Mouse (Mus musculus): Measurements from ENCODE around the gene Nop2. TPM values are rescaled to one million over a fixed set of nuclear protein-coding genes. Genes with fewer than 3 reads are reported as not detected.

Nop2 gene
- 17.8 and 24.3 TPM in 2 replicates for polyA plus RNA-seq (2015; fragmentation: Nextera tagmentation; extraction: Ambion mirVana)

DNA sequence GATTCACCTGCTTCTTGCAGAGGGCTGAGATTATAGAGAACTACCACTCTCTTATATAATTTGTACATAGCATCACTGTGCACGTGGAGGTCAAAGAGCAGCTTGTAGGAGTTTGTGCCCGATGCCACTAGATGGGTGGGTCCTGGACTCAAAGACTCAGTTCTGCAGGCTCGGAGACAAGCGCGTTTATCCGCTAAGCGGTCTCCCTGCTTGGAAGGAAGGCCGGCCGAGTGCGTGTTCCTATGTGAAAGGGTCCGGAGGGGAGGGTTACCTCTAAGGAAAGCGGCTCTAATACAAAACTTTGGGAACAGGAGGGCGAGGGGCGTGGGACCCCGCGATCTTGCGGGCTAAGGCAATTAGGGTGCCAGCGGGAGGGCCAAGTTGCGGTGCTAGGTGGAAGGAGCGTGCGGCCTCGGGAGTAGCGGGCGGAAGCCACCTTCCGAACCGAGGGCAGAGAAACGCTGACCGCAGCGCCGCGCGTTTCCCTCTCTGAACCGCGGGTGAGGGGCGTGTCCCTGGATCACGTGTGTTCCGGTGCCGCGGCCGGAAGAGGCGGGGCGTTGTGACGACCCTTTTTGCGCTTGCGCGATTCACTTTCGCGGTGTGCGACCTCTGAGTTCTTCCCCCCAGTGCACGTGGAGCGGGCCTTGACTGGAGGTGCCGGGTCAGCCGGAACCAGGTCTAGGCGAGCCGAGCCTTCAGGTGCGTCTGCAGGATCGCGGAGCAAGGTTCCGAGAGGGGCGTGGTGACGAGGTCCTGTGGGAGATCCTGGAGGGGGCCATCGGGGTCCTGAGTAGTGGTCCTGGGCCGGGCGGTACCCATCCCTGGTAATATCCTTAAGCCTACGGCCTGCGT is at the start of gene Nop2:
TSS of gene Nop2 (plus strand) at position 608 of the 855 bp plus-strand sequence.

DNA sequence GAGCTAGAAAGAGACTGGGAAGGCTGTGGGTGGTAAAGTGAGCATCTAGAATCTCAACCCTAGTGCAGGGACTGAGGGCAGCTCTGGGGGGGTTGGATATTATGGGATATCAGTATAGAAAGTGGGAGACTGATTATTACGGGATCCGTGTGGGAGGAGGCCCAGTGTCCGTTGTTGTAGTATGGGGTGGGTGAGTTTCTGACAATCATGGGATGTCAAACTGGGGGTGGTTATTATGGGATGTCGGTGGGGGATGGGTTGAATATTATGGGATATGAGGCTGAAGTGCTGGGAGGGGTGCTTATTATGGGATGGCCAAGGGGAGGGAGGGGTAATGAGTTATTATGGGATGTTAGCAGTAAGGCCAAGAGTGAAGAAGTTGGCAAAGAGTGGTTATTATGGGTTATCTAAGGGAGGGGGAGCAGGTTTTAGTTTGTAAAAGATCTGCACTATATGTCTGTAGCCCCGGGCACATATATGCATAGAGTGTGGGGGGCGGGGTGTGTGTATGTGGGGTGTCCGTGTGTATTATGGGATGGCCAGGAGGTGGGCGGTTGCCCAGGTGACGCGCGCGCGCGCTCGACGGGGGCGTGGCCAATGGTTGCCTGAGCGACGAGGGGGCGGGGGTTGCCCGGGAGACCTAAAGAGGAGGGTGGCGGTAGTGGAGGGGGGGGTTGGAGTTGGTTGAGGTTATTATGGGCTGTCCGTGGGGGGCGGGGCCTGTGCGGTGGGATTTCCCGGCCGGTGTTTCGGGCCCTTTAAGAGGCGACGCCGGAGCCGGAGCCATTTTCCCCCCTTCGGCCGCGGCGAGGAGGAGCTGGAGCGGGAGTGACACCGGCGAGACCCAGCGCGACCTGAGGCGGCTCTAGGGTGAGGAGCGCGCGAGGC is 36.1 kb upstream of the Nop2 start, which contains the start of gene Chd4:
TSS of gene Chd4 (plus strand) at position 591 of the 888 bp plus-strand sequence.

DNA sequence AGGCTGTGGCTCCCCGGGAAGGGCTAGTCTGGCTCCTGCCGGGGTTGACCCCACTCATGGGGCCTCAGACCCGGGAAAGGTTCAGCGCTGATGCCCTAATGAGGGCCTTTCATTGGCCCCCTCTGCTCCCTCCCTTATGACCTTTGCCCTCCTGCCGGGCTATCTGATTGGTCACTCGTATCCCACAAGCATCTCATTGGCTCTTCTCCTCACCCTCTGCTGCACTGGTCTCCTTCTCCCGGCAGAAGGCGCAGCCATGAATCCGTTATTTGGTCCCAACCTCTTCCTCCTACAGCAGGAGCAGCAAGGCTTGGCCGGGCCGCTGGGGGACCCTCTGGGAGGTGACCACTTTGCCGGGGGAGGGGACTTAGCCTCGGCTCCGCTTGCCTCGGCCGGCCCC is 13.3 kb downstream of the Nop2 start, which contains the start of gene Iffo1:
TSS of gene Iffo1 (plus strand) at position 241 of the 400 bp plus-strand sequence.

DNA sequence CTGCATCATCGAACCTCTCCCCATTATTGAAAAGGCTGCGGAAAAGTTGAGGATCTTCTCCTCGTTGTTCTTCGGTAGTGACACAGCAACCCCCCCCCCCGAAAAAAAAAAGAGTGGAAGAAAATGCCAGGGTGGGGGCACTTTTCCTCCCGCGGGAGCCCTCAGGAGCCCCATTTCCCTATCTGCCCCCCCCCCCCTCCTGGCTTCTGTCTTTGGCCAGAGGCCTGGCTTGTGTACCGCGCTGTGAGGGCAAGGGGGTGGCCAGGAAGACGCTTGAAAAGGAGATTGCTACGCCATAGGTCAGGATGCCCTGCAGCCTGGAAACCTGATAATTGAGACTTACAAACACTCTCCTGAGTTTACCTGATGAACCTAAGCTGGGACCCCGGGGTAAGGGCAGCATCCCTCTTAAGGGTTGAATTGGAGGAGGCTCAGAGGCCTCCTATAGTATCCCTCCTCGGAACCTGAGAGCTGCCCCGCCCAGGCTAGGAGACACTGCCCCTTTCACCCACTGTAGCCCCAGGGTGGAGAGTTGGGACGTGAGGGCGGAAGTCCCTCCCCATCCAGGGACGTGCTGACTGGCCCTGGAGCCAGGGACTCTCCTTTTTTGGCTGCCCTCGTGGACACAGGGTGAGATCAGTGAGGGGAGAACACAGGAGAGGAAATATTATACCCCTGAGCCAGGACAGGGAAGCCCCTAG is 34.5 kb downstream of the Nop2 start, which contains the start of gene Gapdh:
TSS of gene Gapdh (minus strand) at position 417 of the 701 bp plus-strand sequence.

DNA sequence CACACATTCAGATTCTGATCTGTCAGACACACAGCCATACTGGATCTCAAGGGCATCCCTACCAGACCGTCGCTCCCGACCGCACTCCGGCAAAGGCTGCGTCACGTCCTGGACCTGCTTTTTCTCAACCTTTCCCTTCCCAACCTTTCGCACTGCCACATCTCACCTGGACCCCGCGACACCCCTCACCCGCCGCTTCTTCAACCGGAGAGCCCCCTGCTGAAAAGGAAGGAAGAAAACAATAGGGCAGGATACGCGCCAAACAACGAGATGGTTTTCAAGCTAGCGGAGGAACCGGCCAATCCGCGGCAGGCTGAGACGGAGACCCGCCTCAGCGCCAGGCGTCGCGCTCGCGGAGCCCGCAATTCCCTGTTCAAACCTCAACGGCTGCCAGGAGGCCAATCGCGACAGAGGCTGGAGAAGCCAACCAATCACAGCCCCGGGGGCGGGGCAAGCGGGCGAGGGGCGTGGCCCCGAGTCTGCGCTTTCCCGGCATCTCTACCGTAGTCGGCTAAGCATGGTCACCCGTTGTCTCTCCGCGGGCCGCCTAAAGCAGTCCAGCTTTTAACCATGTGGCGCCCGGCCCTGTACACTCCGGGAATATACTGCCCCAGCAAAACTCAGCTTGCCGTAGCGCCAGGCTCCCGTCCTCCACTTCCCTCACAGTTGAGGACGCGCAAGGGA is 59.8 kb downstream of the Nop2 start, which contains the start of the genes Ncapd2 and Mrpl51:
TSS of gene Ncapd2 (minus strand) at position 370 of the 684 bp plus-strand sequence.
TSS of gene Mrpl51 (plus strand) at position 470 of the 684 bp plus-strand sequence.

Small RNAs within 50 kb of the gene (microRNA-seq; reads per million reads assigned to microRNA genes)
- gene Mir7045 (ENCODE audit: borderline replicate concordance, insufficient number of aligned reads), result not detected

Other genes starting within 250 kb of the Nop2 start
- 0.20 and 0.44 TPM in 2 replicates for gene Cd4, start 243.7 kb upstream of the Nop2 start, polyA plus RNA-seq (2015; fragmentation: Nextera tagmentation; extraction: Ambion mirVana)
- 2.4 and 4.2 TPM in 2 replicates for gene Lag3, start 220.2 kb upstream of the Nop2 start, polyA plus RNA-seq (2015; fragmentation: Nextera tagmentation; extraction: Ambion mirVana)
- 365 and 389 TPM in 2 replicates for gene Ptms, start 211.8 kb upstream of the Nop2 start, polyA plus RNA-seq (2015; fragmentation: Nextera tagmentation; extraction: Ambion mirVana)
- gene Mlf2, start 200.5 kb upstream of the Nop2 start, polyA plus RNA-seq (2015; fragmentation: Nextera tagmentation; extraction: Ambion mirVana), result 266 and 322 TPM in 2 replicates
- 134 and 179 TPM in 2 replicates for gene Cops7a, start 166.4 kb upstream of the Nop2 start, polyA plus RNA-seq (2015; fragmentation: Nextera tagmentation; extraction: Ambion mirVana)
- 4.0 and 7.4 TPM in 2 replicates for gene Pianp, start 135.2 kb upstream of the Nop2 start, polyA plus RNA-seq (2015; fragmentation: Nextera tagmentation; extraction: Ambion mirVana)
- gene Zfp384, start 122.8 kb upstream of the Nop2 start, polyA plus RNA-seq (2015; fragmentation: Nextera tagmentation; extraction: Ambion mirVana), result 6.6 and 10.5 TPM in 2 replicates
- 90.1 and 150 TPM in 2 replicates for gene Ing4, start 92.1 kb upstream of the Nop2 start, polyA plus RNA-seq (2015; fragmentation: Nextera tagmentation; extraction: Ambion mirVana)
- gene Acrbp, start 82.2 kb upstream of the Nop2 start, polyA plus RNA-seq (2015; fragmentation: Nextera tagmentation; extraction: Ambion mirVana), result 3.2 and 3.4 TPM in 2 replicates
- 0.37 and 0.96 TPM in 2 replicates for gene Lpar5, start 64.0 kb upstream of the Nop2 start, polyA plus RNA-seq (2015; fragmentation: Nextera tagmentation; extraction: Ambion mirVana)
- gene Chd4, start 35.9 kb upstream of the Nop2 start, polyA plus RNA-seq (2015; fragmentation: Nextera tagmentation; extraction: Ambion mirVana), result 41.4 and 42.5 TPM in 2 replicates
- 14.3 and 19.4 TPM in 2 replicates for gene Iffo1, start 13.3 kb downstream of the Nop2 start, polyA plus RNA-seq (2015; fragmentation: Nextera tagmentation; extraction: Ambion mirVana)
- 886 and 1,355 TPM in 2 replicates for gene Gapdh, start 34.6 kb downstream of the Nop2 start, polyA plus RNA-seq (2015; fragmentation: Nextera tagmentation; extraction: Ambion mirVana)
- gene Ncapd2, start 59.8 kb downstream of the Nop2 start, polyA plus RNA-seq (2015; fragmentation: Nextera tagmentation; extraction: Ambion mirVana), result 27.6 and 29.4 TPM in 2 replicates
- gene Mrpl51, start 59.9 kb downstream of the Nop2 start, polyA plus RNA-seq (2015; fragmentation: Nextera tagmentation; extraction: Ambion mirVana), result 244 and 300 TPM in 2 replicates
- gene Vamp1, start 83.6 kb downstream of the Nop2 start, polyA plus RNA-seq (2015; fragmentation: Nextera tagmentation; extraction: Ambion mirVana), result 5.4 and 12.5 TPM in 2 replicates
- gene Tapbpl, start 100.0 kb downstream of the Nop2 start, polyA plus RNA-seq (2015; fragmentation: Nextera tagmentation; extraction: Ambion mirVana), result 10.2 and 11.4 TPM in 2 replicates
- 1.4 and 6.7 TPM in 2 replicates for gene Cd27, start 105.1 kb downstream of the Nop2 start, polyA plus RNA-seq (2015; fragmentation: Nextera tagmentation; extraction: Ambion mirVana)
- not detected in 2 replicates for gene Tuba3a, start 154.1 kb downstream of the Nop2 start, polyA plus RNA-seq (2015; fragmentation: Nextera tagmentation; extraction: Ambion mirVana)
- 50.3 and 70.1 TPM in 2 replicates for gene Ltbr, start 182.0 kb downstream of the Nop2 start, polyA plus RNA-seq (2015; fragmentation: Nextera tagmentation; extraction: Ambion mirVana)
- 1.2 and 1.6 TPM in 2 replicates for gene Scnn1a, start 188.8 kb downstream of the Nop2 start, polyA plus RNA-seq (2015; fragmentation: Nextera tagmentation; extraction: Ambion mirVana)
- 86.6 and 158 TPM in 2 replicates for gene Tnfrsf1a, start 217.5 kb downstream of the Nop2 start, polyA plus RNA-seq (2015; fragmentation: Nextera tagmentation; extraction: Ambion mirVana)
- gene Plekhg6, start 248.9 kb downstream of the Nop2 start, polyA plus RNA-seq (2015; fragmentation: Nextera tagmentation; extraction: Ambion mirVana), result 0.30 and 0.51 TPM in 2 replicates

Measured in adrenal gland, postnatal 0 days (tissue).